Mouse (Mus musculus) lung, postnatal 10 days (tissue): ENCODE measurements around the gene Spint2.

Source experiments
- DNase-seq: peaks from one replicate; pipeline ENCODE4 v3.0.0; 2021

Spint2 gene

GRCm38 (mm10) chr7:29281201-29282073, at the start of gene Spint2:
TSS of gene Spint2 (minus strand) at chr7:29281912.
- DNase-seq: peak; percentile 87

GRCm38 (mm10) chr7:29328984-29329383, 47.3 kb upstream of the Spint2 start:
- no peak for DNase-seq

GRCm38 (mm10) chr7:29327087-29327486, 45.4 kb upstream of the Spint2 start:
- no peak for DNase-seq

- DNase-seq: no peak
These were observed 37.9 kb upstream of the Spint2 start for GRCm38 (mm10) chr7:29319337-29320307.

GRCm38 (mm10) chr7:29318115-29318911, 36.6 kb upstream of the Spint2 start:
- DNase-seq: peak; percentile 90

- DNase-seq: peak; percentile 86
These were observed 35.8 kb upstream of the Spint2 start for GRCm38 (mm10) chr7:29317558-29317957.

GRCm38 (mm10) chr7:29316976-29317375, 35.3 kb upstream of the Spint2 start:
- DNase-seq: peak; percentile 77

- peak; percentile 31 for DNase-seq
These were observed 34.5 kb upstream of the Spint2 start for GRCm38 (mm10) chr7:29316137-29316734.

GRCm38 (mm10) chr7:29314844-29315628, 33.3 kb upstream of the Spint2 start:
- peak; percentile 67 for DNase-seq

- DNase-seq: no peak
These were observed 32.0 kb upstream of the Spint2 start for GRCm38 (mm10) chr7:29313572-29314261.

- DNase-seq: no peak
These were observed 31.3 kb upstream of the Spint2 start for GRCm38 (mm10) chr7:29313051-29313450.

- no peak for DNase-seq
These were observed 28.0 kb upstream of the Spint2 start for GRCm38 (mm10) chr7:29309749-29310148.

GRCm38 (mm10) chr7:29309221-29309721, 27.6 kb upstream of the Spint2 start:
- DNase-seq: peak; percentile 65

- peak; percentile 95 for DNase-seq
These were observed 25.8 kb upstream of the Spint2 start for GRCm38 (mm10) chr7:29307350-29308104.

- DNase-seq: peak; percentile 63
These were observed 24.9 kb upstream of the Spint2 start for GRCm38 (mm10) chr7:29306619-29307018.

- no peak for DNase-seq
These were observed 24.4 kb upstream of the Spint2 start for GRCm38 (mm10) chr7:29306108-29306507.

GRCm38 (mm10) chr7:29305263-29305988, 23.7 kb upstream of the Spint2 start:
- no peak for DNase-seq

GRCm38 (mm10) chr7:29304463-29305262, 23.0 kb upstream of the Spint2 start:
- no peak for DNase-seq
